Mouse (Mus musculus): ENCODE results near the gene Got1. TPM values are rescaled to one million over a fixed set of nuclear protein-coding genes. Genes with fewer than 3 reads are reported as not detected.
"Not testable (repeated sequence)": the region's sequence is repeated elsewhere in the genome, so short reads cannot be mapped to it uniquely, and the experiment has no call there.

Gene Got1
- total and polyA plus RNA-seq, 3 experiments = 131 to 228 (median 176) TPM

- TF ChIP-seq RAD21 (IDR thresholded peaks at IDR 0.05; ENCODE audit: low read depth, low read length) (peak; percentile 93), EP300 (IDR thresholded peaks at IDR 0.05; ENCODE audit: low read length) (no peak), SMC3 (IDR thresholded peaks at IDR 0.05; ENCODE audit: low read depth, low read length) (peak; percentile 88), IRF4 (IDR thresholded peaks at IDR 0.05; ENCODE audit: low read depth, low read length) (0 out of 2 replicates have a peak, but pooled peaks have one; percentile 15), MYC (IDR thresholded peaks at IDR 0.05; ENCODE audit: low read depth, low read length) (no peak), ZC3H11A (IDR thresholded peaks at IDR 0.05; ENCODE audit: low read depth, low read length) (peak; percentile 40; the same call in 1 of the 2 replicates), CTCF (conservative IDR thresholded peaks at IDR 0.05 in 1 of 2, IDR thresholded peaks at IDR 0.05 in 1 of 2; ENCODE audit: low read depth in 2 of 2, low read length in 2 of 2) (peak; percentile 95 to 99), SIN3A (IDR thresholded peaks at IDR 0.05; ENCODE audit: low read length) (0 out of 2 replicates have a peak, but pooled peaks have one; percentile 20)
- Histone ChIP-seq H3K9ac (ENCODE audit: insufficient read depth, low read depth) (no peak overlapping the region), H3K4me2 (ENCODE audit: insufficient read depth, low read depth, poor library complexity, severe bottlenecking) (peak overlapping the region; percentile 48), H3K4me1 (ENCODE audit: control insufficient read depth in 1 of 2, insufficient read depth in 2 of 2) (peaks cover 4 to 17% of the 10 kb centered on the region in 2 experiments), H3K27ac (ENCODE audit: insufficient read depth, low read depth) (no peak overlapping the region), H3K36me3 (replicated peaks in 1 of 2; ENCODE audit: control insufficient read depth in 1 of 2, insufficient read depth in 1 of 2, low read length in 1 of 2) (peaks cover 20 to 28% of the 10 kb centered on the region in 2 experiments), H3K4me3 (replicated peaks in 1 of 3; ENCODE audit: low read depth in 2 of 3, low read length in 2 of 3, poor library complexity in 1 of 3) (no peak overlapping the region), H3K27me3 (replicated peaks) (no peaks in the 10 kb centered on the region), H3K9me3 (replicated peaks; ENCODE audit: low read length) (peaks cover 5% of the 10 kb centered on the region), H3K79me2 (replicated peaks; ENCODE audit: control insufficient read depth, extremely low read depth, insufficient read depth, poor library complexity, severe bottlenecking) (no peaks in the 10 kb centered on the region)
- dilution Hi-C loops (cut with MboI; ENCODE audit: extremely low pct_ligation_motif_present, extremely low pct_unique_long_range_greater_than_20kb, low sequenced_read_pairs) = no loop called here
- peak; percentile 61 for DNase-seq (ENCODE audit: extremely low read depth)
- in situ Hi-C loops (cut with MboI; ENCODE audit: low pct_ligation_motif_present, low pct_unique_long_range_greater_than_20kb, low sequenced_read_pairs) = no loop called here
Measured at GRCm38 (mm10) chr19:43495846-43496245, 28.6 kb downstream of the Got1 start.

GRCm38 (mm10) chr19:43494914-43495313, 29.5 kb downstream of the Got1 start:
- Histone ChIP-seq H3K36me3 (replicated peaks in 1 of 2; ENCODE audit: control insufficient read depth in 1 of 2, insufficient read depth in 1 of 2, low read length in 1 of 2) (peaks cover 10 to 18% of the 10 kb centered on the region in 2 experiments), H3K79me2 (replicated peaks; ENCODE audit: control insufficient read depth, extremely low read depth, insufficient read depth, poor library complexity, severe bottlenecking) (no peaks in the 10 kb centered on the region), H3K4me2 (ENCODE audit: insufficient read depth, low read depth, poor library complexity, severe bottlenecking) (no peak overlapping the region), H3K27ac (ENCODE audit: insufficient read depth, low read depth) (no peak overlapping the region), H3K27me3 (replicated peaks) (no peaks in the 10 kb centered on the region), H3K9me3 (replicated peaks; ENCODE audit: low read length) (peaks cover 5% of the 10 kb centered on the region), H3K4me1 (ENCODE audit: control insufficient read depth in 1 of 2, insufficient read depth in 2 of 2) (peaks cover 4 to 20% of the 10 kb centered on the region in 2 experiments), H3K9ac (ENCODE audit: insufficient read depth, low read depth) (no peak overlapping the region), H3K4me3 (replicated peaks in 1 of 3; ENCODE audit: low read depth in 2 of 3, low read length in 2 of 3, poor library complexity in 1 of 3) (no peak overlapping the region)
- DNase-seq (ENCODE audit: extremely low read depth) = no peak
- dilution Hi-C loops (cut with MboI; ENCODE audit: extremely low pct_ligation_motif_present, extremely low pct_unique_long_range_greater_than_20kb, low sequenced_read_pairs) (no loop called here), in situ Hi-C loops (cut with MboI; ENCODE audit: low pct_ligation_motif_present, low pct_unique_long_range_greater_than_20kb, low sequenced_read_pairs) (loop anchor here (5.0 kb wide), 1 partner anchor 32 kb away; no protein-coding TSS in a partner anchor)
- TF ChIP-seq SMC3 (IDR thresholded peaks at IDR 0.05; ENCODE audit: low read depth, low read length) = no peak
- TF ChIP-seq NRF1 (IDR thresholded peaks at IDR 0.05; ENCODE audit: low read depth, low read length) = no peak

DNA sequence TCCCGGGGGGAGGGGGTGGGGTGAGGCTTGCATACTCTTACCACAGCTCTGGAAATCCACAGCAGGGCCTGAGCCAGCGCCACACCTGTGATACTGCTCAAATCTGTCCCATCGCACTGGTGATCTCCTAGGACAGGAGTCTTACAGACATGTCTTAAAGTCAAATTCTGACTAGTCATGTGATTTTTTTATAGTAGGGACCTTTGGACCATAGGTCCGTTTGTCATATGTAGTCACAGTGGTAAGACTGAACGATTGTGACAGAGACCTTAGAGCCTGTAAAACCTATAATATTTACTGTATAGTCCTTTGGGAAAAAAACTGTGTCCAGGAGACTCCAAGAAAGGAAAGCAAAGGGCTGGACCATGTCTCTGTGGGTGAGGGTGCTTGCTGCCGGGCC, 30.5 kb downstream of the Got1 start:
- Histone ChIP-seq H3K36me3 (replicated peaks in 1 of 2; ENCODE audit: control insufficient read depth in 1 of 2, insufficient read depth in 1 of 2, low read length in 1 of 2) (peaks cover 4 to 8% of the 10 kb centered on the region in 2 experiments), H3K9ac (ENCODE audit: insufficient read depth, low read depth) (no peak overlapping the region), H3K4me1 (ENCODE audit: control insufficient read depth in 1 of 2, insufficient read depth in 2 of 2) (peaks cover 6 to 20% of the 10 kb centered on the region in 2 experiments), H3K9me3 (replicated peaks; ENCODE audit: low read length) (peaks cover 4% of the 10 kb centered on the region), H3K4me3 (replicated peaks in 1 of 3; ENCODE audit: low read depth in 2 of 3, low read length in 2 of 3, poor library complexity in 1 of 3) (no peak overlapping the region), H3K27ac (ENCODE audit: insufficient read depth, low read depth) (no peak overlapping the region), H3K27me3 (replicated peaks) (no peaks in the 10 kb centered on the region), H3K79me2 (replicated peaks; ENCODE audit: control insufficient read depth, extremely low read depth, insufficient read depth, poor library complexity, severe bottlenecking) (no peaks in the 10 kb centered on the region), H3K4me2 (ENCODE audit: insufficient read depth, low read depth, poor library complexity, severe bottlenecking) (no peak overlapping the region)
- in situ Hi-C loops (cut with MboI; ENCODE audit: low pct_ligation_motif_present, low pct_unique_long_range_greater_than_20kb, low sequenced_read_pairs) = loop anchor here (5.0 kb wide), 1 partner anchor 33 kb away; no protein-coding TSS in a partner anchor
- TF ChIP-seq ZC3H11A (IDR thresholded peaks at IDR 0.05; ENCODE audit: low read depth, low read length) = no peak
- TF ChIP-seq ZMIZ1 (IDR thresholded peaks at IDR 0.05; ENCODE audit: low read depth, low read length) = no peak
- TF ChIP-seq SMC3 (IDR thresholded peaks at IDR 0.05; ENCODE audit: low read depth, low read length) = no peak
- TF ChIP-seq NRF1 (IDR thresholded peaks at IDR 0.05; ENCODE audit: low read depth, low read length) = no peak
- no peak for TF ChIP-seq ZKSCAN1 (IDR thresholded peaks at IDR 0.05; ENCODE audit: borderline replicate concordance, low read depth, low read length)
- TF ChIP-seq POLR2AphosphoS2 (IDR thresholded peaks at IDR 0.05; ENCODE audit: low read depth, low read length) = no peak
- DNase-seq (ENCODE audit: extremely low read depth) = no peak
- dilution Hi-C loops (cut with MboI; ENCODE audit: extremely low pct_ligation_motif_present, extremely low pct_unique_long_range_greater_than_20kb, low sequenced_read_pairs) = no loop called here

DNA sequence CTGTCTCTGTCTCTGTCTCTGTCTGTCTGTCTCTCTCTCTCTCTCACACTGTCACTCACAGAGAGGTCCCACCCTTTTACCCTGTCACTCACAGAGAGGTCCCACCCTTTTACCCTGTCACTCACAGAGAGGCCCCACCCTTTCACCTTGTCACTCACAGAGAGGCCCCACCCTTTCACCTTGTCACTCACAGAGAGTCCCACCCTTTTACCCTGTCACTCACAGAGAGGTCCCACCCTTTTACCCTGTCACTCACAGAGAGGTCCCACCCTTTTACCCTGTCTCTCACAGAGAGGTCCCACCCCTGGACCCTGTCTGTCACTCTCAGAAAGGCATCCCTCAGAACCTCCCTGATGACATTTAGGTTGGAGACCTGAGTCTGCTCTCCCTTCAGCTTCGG, 31.1 kb downstream of the Got1 start:
- H3K4me3 ChIP-seq (replicated peaks in 1 of 3; ENCODE audit: low read depth in 2 of 3, low read length in 2 of 3, poor library complexity in 1 of 3); dilution Hi-C loops (cut with MboI; ENCODE audit: extremely low pct_ligation_motif_present, extremely low pct_unique_long_range_greater_than_20kb, low sequenced_read_pairs); H3K9ac ChIP-seq (ENCODE audit: insufficient read depth, low read depth); H3K27ac ChIP-seq (ENCODE audit: insufficient read depth, low read depth); H3K9me3 ChIP-seq (replicated peaks; ENCODE audit: low read length); DNase-seq (ENCODE audit: extremely low read depth); H3K27me3 ChIP-seq (replicated peaks); H3K4me2 ChIP-seq (ENCODE audit: insufficient read depth, low read depth, poor library complexity, severe bottlenecking); H3K36me3 ChIP-seq (replicated peaks in 1 of 2; ENCODE audit: control insufficient read depth in 1 of 2, insufficient read depth in 1 of 2, low read length in 1 of 2); H3K79me2 ChIP-seq (replicated peaks; ENCODE audit: control insufficient read depth, extremely low read depth, insufficient read depth, poor library complexity, severe bottlenecking): not testable (repeated sequence)
- in situ Hi-C loops (cut with MboI; ENCODE audit: low pct_ligation_motif_present, low pct_unique_long_range_greater_than_20kb, low sequenced_read_pairs) = loop anchor here (5.0 kb wide), 1 partner anchor 34 kb away; no protein-coding TSS in a partner anchor
- H3K4me1 ChIP-seq (ENCODE audit: control insufficient read depth in 1 of 2, insufficient read depth in 2 of 2) = peaks cover 6 to 20% of the 10 kb centered on the region in 2 experiments
